Mouse (Mus musculus) kidney, adult 8-10 months (tissue): ENCODE data around the gene Tubgcp4.

ENCODE experiments used
- DNase-seq, 2 experiments: peaks; one replicate each; pipeline ENCODE4 v3.0.0; 2022

The Tubgcp4 gene

GRCm38 (mm10) chr2:121204276-121204675 is 33.8 kb downstream of the Tubgcp4 start:
- DNase-seq: no peak

GRCm38 (mm10) chr2:121206541-121206940 is 36.1 kb downstream of the Tubgcp4 start:
- DNase-seq: no peak

GRCm38 (mm10) chr2:121214491-121214890 is 44.0 kb downstream of the Tubgcp4 start:
- DNase-seq: peak; percentile 37 to 54

GRCm38 (mm10) chr2:121219177-121219576 is 48.7 kb downstream of the Tubgcp4 start:
- DNase-seq: no peak

GRCm38 (mm10) chr2:121219994-121220393 is 49.5 kb downstream of the Tubgcp4 start:
- no peak for DNase-seq

GRCm38 (mm10) chr2:121223010-121223409 is 52.6 kb downstream of the Tubgcp4 start:
- no peak for DNase-seq

- DNase-seq: no peak
These were observed 57.7 kb downstream of the Tubgcp4 start for GRCm38 (mm10) chr2:121228135-121228534.

GRCm38 (mm10) chr2:121235460-121236072 is 65.1 kb downstream of the Tubgcp4 start:
- no peak for DNase-seq

- no peak for DNase-seq
These were observed 69.0 kb downstream of the Tubgcp4 start for GRCm38 (mm10) chr2:121239426-121239825.

GRCm38 (mm10) chr2:121244099-121244498 is 73.6 kb downstream of the Tubgcp4 start:
- DNase-seq: no peak
